Comparison of ENCODE assay signal across 8 mouse cellular contexts in the genomic region with DNA sequence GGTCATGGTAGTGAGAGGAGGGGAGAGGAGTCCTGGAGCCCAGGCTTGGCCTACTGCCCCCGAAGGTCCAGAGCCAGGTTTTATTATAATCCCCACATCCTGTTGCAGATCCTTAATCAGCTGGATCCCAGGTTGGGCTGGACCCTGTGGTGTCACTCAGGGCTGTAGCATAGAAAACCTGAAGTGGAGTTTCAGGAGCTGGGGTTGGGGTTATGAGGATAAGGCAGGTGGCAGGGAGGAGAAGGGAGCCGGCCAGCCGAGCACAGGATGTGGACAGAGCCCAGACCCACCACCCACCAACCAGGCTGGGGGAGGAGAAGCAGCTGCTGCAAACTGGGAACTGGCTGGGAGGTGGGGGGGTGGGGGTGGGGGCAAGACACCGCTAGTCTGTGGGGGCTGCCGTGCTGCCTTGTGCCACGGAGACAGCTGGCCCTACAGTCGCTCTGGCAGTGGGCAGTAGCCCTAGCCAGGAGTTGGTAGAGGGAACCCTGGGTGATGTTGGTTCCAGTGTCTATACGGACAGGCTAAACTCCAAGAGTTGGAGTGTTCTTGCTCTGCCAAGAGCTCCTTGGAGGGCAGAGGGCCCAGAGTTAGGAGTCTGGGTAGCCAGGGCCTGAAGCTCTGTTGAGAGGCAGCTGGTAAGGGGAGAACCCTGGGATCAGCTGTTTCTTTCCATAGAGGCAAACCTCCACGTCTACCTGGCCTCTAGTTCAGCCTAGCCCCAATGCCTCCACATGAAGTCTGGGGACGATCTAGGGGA.
A peak's percentile ranks its signal among the peaks of the same experiment; 100 is the strongest.
DNase-seq lines count a peak whose midpoint lies in the region; ATAC-seq and TF ChIP-seq lines count a peak whose summit lies in the region.

No protein-coding gene starts in this region.

- no peaks in the 10 kb centered on the region for H3K36me3 ChIP-seq in forebrain, postnatal 0 days (ENCODE audit: insufficient read depth)
- no peaks in the 10 kb centered on the region for H3K36me3 ChIP-seq in hindbrain, embryonic 12.5 days
- H3K36me3 ChIP-seq in limb, embryonic 13.5 days = no peaks in the 10 kb centered on the region
- H3K36me3 ChIP-seq in midbrain, embryonic 15.5 days (replicated peaks) = no peaks in the 10 kb centered on the region

- no peaks in the 10 kb centered on the region for H3K9me3 ChIP-seq in forebrain, postnatal 0 days (ENCODE audit: low read length)
- H3K9me3 ChIP-seq in hindbrain, embryonic 12.5 days (replicated peaks) = no peaks in the 10 kb centered on the region
- no peaks in the 10 kb centered on the region for H3K9me3 ChIP-seq in limb, embryonic 13.5 days
- H3K9me3 ChIP-seq in midbrain, embryonic 15.5 days = no peaks in the 10 kb centered on the region

- peak; percentile 6 for DNase-seq in thymus, postnatal 25 days
- no peak for DNase-seq in thymus, postnatal 10 days (ENCODE audit: low spot score in 2 of 2)
- DNase-seq in forebrain, postnatal 0 days = peak; percentile 46
- no peak for DNase-seq in layer of hippocampus, postnatal 36 days

- H3K4me1 ChIP-seq in forebrain, postnatal 0 days (ENCODE audit: insufficient read depth) = no peaks in the 10 kb centered on the region
- peaks cover 77% of the 10 kb centered on the region for H3K4me1 ChIP-seq in hindbrain, embryonic 12.5 days
- H3K4me1 ChIP-seq in limb, embryonic 13.5 days = peaks cover 68% of the 10 kb centered on the region
- H3K4me1 ChIP-seq in midbrain, embryonic 15.5 days = peaks cover 28% of the 10 kb centered on the region

- no peak overlapping the region for H3K4me2 ChIP-seq in forebrain, postnatal 0 days (ENCODE audit: low read depth)
- 0 out of 2 replicates have a peak overlapping the region, but pooled peaks have one; percentile 13 for H3K4me2 ChIP-seq in hindbrain, embryonic 12.5 days (replicated peaks)
- H3K4me2 ChIP-seq in limb, embryonic 13.5 days (replicated peaks) = no peak overlapping the region
- no peak overlapping the region for H3K4me2 ChIP-seq in midbrain, embryonic 15.5 days

- 35% methylated on average over 10 of the region's 10 CpGs for WGBS in forebrain, postnatal 0 days
- 43% methylated on average over 10 of the region's 10 CpGs for WGBS in hindbrain, embryonic 12.5 days
- 43% methylated on average over 10 of the region's 10 CpGs for WGBS in limb, embryonic 13.5 days
- 39% methylated on average over 10 of the region's 10 CpGs for WGBS in midbrain, embryonic 15.5 days

- no peak overlapping the region for H3K4me3 ChIP-seq in forebrain, postnatal 0 days (ENCODE audit: low read depth, low read length)
- no peak overlapping the region for H3K4me3 ChIP-seq in hindbrain, embryonic 12.5 days
- no peak overlapping the region for H3K4me3 ChIP-seq in limb, embryonic 13.5 days
- H3K4me3 ChIP-seq in midbrain, embryonic 15.5 days = no peak overlapping the region

- H3K27me3 ChIP-seq in forebrain, postnatal 0 days (ENCODE audit: insufficient read depth, low read length) = no peaks in the 10 kb centered on the region
- H3K27me3 ChIP-seq in hindbrain, embryonic 12.5 days = peaks cover 65% of the 10 kb centered on the region
- H3K27me3 ChIP-seq in limb, embryonic 13.5 days = peaks cover 56% of the 10 kb centered on the region
- H3K27me3 ChIP-seq in midbrain, embryonic 15.5 days (replicated peaks) = peaks cover 23% of the 10 kb centered on the region

- TF ChIP-seq CTCF in forebrain, postnatal 0 days (IDR thresholded peaks at IDR 0.05; ENCODE audit: low read depth) = no peak

- H3K27ac ChIP-seq in forebrain, postnatal 0 days (ENCODE audit: low read depth, low read length) = no peak overlapping the region
- H3K27ac ChIP-seq in hindbrain, embryonic 12.5 days = peak overlapping the region; percentile 74
- peak overlapping the region; percentile 1; the same call in 1 of the 2 replicates for H3K27ac ChIP-seq in limb, embryonic 13.5 days
- H3K27ac ChIP-seq in midbrain, embryonic 15.5 days = no peak overlapping the region

- H3K9ac ChIP-seq in forebrain, postnatal 0 days = no peak overlapping the region
- H3K9ac ChIP-seq in hindbrain, embryonic 12.5 days = no peak overlapping the region
- no peak overlapping the region for H3K9ac ChIP-seq in limb, embryonic 13.5 days
- H3K9ac ChIP-seq in midbrain, embryonic 15.5 days = no peak overlapping the region

- ATAC-seq in forebrain, postnatal 0 days = peak; percentile 77
- ATAC-seq in hindbrain, embryonic 12.5 days (ENCODE audit: low FRiP score) = peak; percentile 78
- peak; percentile 76 for ATAC-seq in limb, embryonic 13.5 days (ENCODE audit: low FRiP score, low read depth)
- ATAC-seq in midbrain, embryonic 15.5 days (replicated peaks) = peak; percentile 76
- ATAC-seq in activated CD4-positive, CD25-positive, alpha-beta regulatory T cell, adult 4 months = no peak

Comparison
In these comparisons a context has a peak if more than half of its experiments do, and no peak if none do; other contexts are left out.
1. DNase-seq: peak in thymus, postnatal 25 days (single experiment) and forebrain, postnatal 0 days (single experiment); none in thymus, postnatal 10 days (0 of 2) and layer of hippocampus, postnatal 36 days (0 of 2).
2. H3K27ac ChIP-seq: peak in hindbrain, embryonic 12.5 days (single experiment) and limb, embryonic 13.5 days (single experiment); none in forebrain, postnatal 0 days (single experiment) and midbrain, embryonic 15.5 days (single experiment).